Mouse (Mus musculus) activated CD4-positive, CD25-positive, alpha-beta regulatory T cell, adult 4 months (primary cell): ENCODE measurements around the gene Mrps21. TPM values are rescaled to one million over a fixed set of nuclear protein-coding genes. Genes with fewer than 3 reads are reported as not detected.

Experiments used
- ATAC-seq: one replicate; pipeline ENCODE4 v1.8.0; 2017
- polyA plus RNA-seq, 2 experiments: library from polyadenylated mRNA; unstranded; fragments of 100-300 nt; shearing (Covaris generic); gene quantifications; one replicate each; pipeline ENCODE4 v1.2.1; 2017

Gene Mrps21
- polyA plus RNA-seq, 2 experiments from 2014 or later, result 334 to 354 TPM

DNA sequence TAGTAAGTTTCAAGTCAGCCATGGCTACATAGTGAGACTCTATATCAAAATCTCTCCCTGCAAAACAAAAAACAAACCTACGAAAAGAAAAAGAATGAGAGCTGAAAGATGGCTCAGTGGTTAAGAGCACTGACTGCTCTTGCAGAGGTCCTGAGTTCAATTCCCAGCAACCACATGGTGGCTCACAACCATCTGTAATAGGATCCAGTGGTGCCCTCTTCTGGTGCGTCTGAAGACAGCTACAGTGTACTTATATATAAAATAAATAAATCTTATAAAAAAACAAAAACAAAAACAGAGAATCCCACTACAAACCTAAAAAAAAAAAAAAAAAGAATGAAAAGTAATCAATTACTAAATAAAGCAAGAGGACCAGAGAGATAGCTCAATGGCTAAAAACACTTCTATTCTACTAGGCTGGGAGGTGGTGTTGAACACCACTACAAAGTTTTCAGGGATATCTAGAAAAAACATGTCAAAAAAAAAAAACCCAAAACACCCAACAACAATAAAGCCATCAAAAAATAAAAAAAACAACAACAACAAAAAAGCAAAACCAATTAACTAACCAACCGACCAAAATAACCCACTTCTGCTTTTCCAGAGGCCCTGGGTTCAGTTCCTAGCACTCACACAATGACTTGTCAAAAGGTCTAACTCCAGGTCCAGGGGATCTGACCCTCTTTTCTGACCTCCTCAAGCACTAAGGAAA lies 28.7 kb downstream of the Mrps21 start:
- no peak for ATAC-seq

DNA sequence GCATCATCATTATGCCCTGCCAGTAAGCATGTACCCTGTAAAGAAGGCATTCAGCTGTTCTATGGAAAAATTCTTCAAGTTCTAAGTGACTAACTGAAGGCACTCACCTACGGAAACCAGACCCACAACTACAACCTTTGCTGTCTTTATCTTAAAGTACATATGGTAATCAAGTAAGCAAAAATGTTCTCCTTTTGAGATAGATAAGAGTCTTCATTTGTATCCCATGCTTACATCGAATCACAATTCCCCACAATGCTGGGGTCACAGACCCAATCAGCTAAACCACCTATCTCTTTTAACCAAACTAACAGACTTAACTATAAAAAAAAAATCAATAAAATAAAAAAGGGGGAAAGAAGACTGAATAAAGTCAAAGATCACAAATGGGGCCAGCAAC lies 32.1 kb downstream of the Mrps21 start:
- ATAC-seq, result no peak

DNA sequence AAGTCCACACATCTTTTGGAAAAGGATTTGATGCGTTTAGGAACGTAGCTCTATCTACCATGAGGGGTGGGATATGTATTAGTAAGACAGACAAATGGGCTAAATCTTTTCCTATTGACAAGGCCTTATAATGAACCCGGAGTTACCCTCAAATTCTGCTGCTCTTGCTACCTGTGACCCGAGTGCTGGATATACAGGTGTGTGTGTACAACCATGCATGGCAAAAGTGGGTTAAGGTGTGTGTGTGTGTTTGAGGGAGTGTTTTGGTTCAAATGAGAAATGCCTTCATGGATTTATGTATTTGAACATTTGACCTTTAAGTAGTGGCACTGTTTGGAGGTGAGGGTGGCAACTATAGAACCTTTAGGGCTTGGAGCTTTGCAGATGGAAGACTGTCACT lies 42.3 kb downstream of the Mrps21 start:
- no peak for ATAC-seq

- no peak for ATAC-seq
Observed at GRCm38 (mm10) chr3:95826275-95826674, 45.0 kb downstream of the Mrps21 start.

GRCm38 (mm10) chr3:95820046-95821010 lies 51.0 kb downstream of the Mrps21 start:
- no peak for ATAC-seq

DNA sequence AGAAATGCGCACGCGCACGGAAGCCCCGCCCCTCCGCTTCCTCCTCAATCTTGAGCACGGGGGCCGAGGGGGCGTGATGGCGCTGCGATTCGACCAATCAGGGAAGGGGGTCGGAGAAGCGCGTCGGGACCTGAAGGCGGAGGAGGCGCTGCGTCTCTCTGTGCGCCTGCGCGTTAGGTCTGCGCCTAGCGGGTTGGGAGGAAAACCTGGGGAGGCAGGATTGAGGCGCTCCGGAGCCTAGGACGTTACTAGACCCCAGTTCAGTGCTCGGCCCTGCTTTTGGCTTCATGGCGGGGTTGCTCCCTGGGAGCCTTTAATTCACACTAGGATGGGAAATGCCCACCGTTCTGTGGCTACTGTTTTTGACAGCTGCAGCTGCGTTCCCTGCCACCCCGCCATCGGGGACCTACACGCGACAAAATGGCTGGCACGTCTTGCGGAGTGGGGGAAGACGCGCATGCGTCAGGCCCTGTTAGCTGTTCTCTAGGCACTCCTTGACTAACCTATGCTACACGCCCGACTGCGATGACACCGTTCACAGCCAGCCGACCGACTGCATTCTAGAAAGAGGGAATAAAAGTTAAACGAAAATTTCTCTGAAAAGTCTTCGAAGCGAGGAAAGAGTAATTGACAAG lies 51.9 kb downstream of the Mrps21 start:
- peak; percentile 83 for ATAC-seq

DNA sequence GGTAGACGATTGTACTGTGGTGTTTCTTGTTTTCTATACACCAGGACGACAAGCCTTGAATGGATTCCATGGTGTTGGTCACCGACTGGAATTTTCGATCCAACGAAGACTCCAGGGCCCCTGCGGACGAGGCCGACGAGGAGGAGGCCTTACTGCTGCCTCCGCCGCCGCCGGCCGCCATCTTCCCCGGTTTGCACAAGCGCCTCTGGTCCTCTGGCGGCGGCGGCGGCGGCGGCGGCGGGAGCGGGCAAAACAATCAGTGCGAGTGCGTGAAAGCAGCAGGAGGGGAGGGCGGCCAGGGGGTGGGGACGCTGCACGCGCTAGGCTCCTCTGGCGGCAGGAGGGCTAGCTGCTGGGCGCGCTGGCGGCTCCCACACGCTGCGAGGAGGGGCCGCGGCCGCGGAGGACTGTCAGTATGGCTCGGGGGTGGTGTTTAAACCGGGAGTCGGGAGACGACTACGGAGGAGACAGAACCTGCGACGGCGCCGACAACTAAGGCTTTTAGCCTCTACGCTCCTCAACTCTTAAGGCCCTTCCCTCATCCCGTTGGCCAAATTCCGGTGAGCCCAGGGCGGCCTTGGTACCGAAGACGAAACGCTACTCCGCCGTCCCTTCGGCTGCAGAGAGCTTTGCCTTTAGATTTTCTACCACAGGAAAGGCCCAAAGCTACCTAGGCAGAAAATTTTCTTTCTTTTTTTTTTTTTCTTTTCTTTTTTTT lies 52.6 kb downstream of the Mrps21 start, which contains the start of gene Rprd2:
TSS of gene Rprd2 (minus strand) at position 293 of the 718 bp plus-strand sequence.
- peak; percentile 22 for ATAC-seq

- ATAC-seq, result no peak
Observed at GRCm38 (mm10) chr3:95818026-95818511, 53.2 kb downstream of the Mrps21 start.

DNA sequence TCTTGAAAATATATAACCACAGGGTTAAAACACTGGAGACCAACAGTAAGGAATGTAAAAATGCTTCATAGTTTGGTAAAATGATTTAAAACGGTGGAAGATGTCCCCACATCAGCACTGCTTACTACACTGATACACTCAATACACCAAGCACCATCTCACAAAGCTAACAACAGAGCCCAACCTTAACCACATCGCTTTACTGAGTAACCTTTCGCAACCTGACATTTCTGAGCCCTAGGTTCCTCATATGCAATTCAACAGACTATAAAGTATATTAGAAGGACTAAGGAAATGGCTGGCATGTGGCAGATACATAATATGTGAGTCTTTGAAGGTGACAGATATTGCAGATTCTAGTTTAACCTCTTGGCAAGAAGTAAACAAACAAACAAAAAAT lies 54.6 kb downstream of the Mrps21 start:
- ATAC-seq, result no peak

Other genes starting within 250 kb of the Mrps21 start
- 10 to 100 TPM; 67.7 to 82.4 TPM for gene Ensa, start 246.5 kb downstream of the Mrps21 start, polyA plus RNA-seq
- 10 to 100 TPM; 62.9 to 76.7 TPM for gene Mcl1, start 212.7 kb downstream of the Mrps21 start, polyA plus RNA-seq
- 1 to 10 TPM; 3.2 to 3.5 TPM for gene Adamtsl4, start 183.6 kb downstream of the Mrps21 start, polyA plus RNA-seq
- 100 to 1,000 TPM; 115 to 149 TPM for gene Ecm1, start 131.9 kb downstream of the Mrps21 start, polyA plus RNA-seq
- gene Tars2, start 111.3 kb downstream of the Mrps21 start, polyA plus RNA-seq, result 10 to 100 TPM; 67.4 to 73.6 TPM
- gene Rprd2, start 52.7 kb downstream of the Mrps21 start, polyA plus RNA-seq, result 10 to 100 TPM; 22.7 to 26.4 TPM
- 10 to 100 TPM; 31.7 to 44.5 TPM for gene Prpf3, start 15.6 kb downstream of the Mrps21 start, polyA plus RNA-seq
- gene Ciart, start 10.7 kb upstream of the Mrps21 start, polyA plus RNA-seq, result 1 to 10 TPM; 4.4 to 7.0 TPM
- gene BC028528, start 20.5 kb upstream of the Mrps21 start, polyA plus RNA-seq, result 1 to 10 TPM; 1.2 to 1.5 TPM
- 10 to 100 TPM; 32.2 to 44.2 TPM for gene Aph1a, start 22.4 kb upstream of the Mrps21 start, polyA plus RNA-seq
- gene Car14, start 33.2 kb upstream of the Mrps21 start, polyA plus RNA-seq, result not detected
- 100 to 1,000 TPM; 162 to 218 TPM for gene Anp32e, start 57.7 kb upstream of the Mrps21 start, polyA plus RNA-seq
- gene Plekho1, start 124.5 kb upstream of the Mrps21 start, polyA plus RNA-seq, result 10 to 100 TPM in 1 of 2 experiments, 1 to 10 TPM in 1; 7.5 to 12.8 TPM
- 10 to 100 TPM; 18.8 to 22.7 TPM for gene Vps45, start 186.9 kb upstream of the Mrps21 start, polyA plus RNA-seq
- gene Otud7b, start 233.0 kb upstream of the Mrps21 start, polyA plus RNA-seq, result 10 to 100 TPM in 1 of 2 experiments, 1 to 10 TPM in 1; 8.0 to 12.0 TPM